Mouse (Mus musculus): ENCODE measurements around the gene Auts2. TPM values are rescaled to one million over a fixed set of nuclear protein-coding genes. Genes with fewer than 3 reads are reported as not detected.

The Auts2 gene
- polyA plus RNA-seq, 1 experiment from 2014 or later = 45.3 TPM

- no peak overlapping the region for H3K9ac ChIP-seq
- WGBS = 54% methylated on average over 9 of the region's 9 CpGs
- no peak for ATAC-seq (ENCODE audit: insufficient number of reproducible peaks, low FRiP score, low TSS enrichment, low read depth)
- no peak overlapping the region for H3K4me3 ChIP-seq (replicated peaks)
- no peaks in the 10 kb centered on the region for H3K9me3 ChIP-seq (replicated peaks)
- H3K36me3 ChIP-seq = no peaks in the 10 kb centered on the region
- no peaks in the 10 kb centered on the region for H3K27me3 ChIP-seq
- H3K4me2 ChIP-seq (replicated peaks) = no peak overlapping the region
- 0 out of 2 replicates have a peak, but pooled peaks cover 5% of the 10 kb centered on the region for H3K4me1 ChIP-seq
- no peak overlapping the region for H3K27ac ChIP-seq (replicated peaks)
These were observed 699.2 kb downstream of the Auts2 start for GRCm38 (mm10) chr5:131843766-131844518.

- Histone ChIP-seq H3K36me3 (no peaks in the 10 kb centered on the region), H3K27me3 (no peaks in the 10 kb centered on the region), H3K4me3 (replicated peaks) (no peak overlapping the region), H3K9me3 (replicated peaks) (no peaks in the 10 kb centered on the region), H3K9ac (no peak overlapping the region), H3K27ac (replicated peaks) (no peak overlapping the region), H3K4me1 (0 out of 2 replicates have a peak, but pooled peaks cover 5% of the 10 kb centered on the region), H3K4me2 (replicated peaks) (no peak overlapping the region)
- ATAC-seq (ENCODE audit: insufficient number of reproducible peaks, low FRiP score, low TSS enrichment, low read depth) = no peak
- 65% methylated on average over 14 of the region's 14 CpGs for WGBS
These were observed 703.4 kb downstream of the Auts2 start for GRCm38 (mm10) chr5:131839657-131840315.

GRCm38 (mm10) chr5:131839023-131839422 is 704.1 kb downstream of the Auts2 start:
- Histone ChIP-seq H3K36me3 (no peaks in the 10 kb centered on the region), H3K4me2 (replicated peaks) (no peak overlapping the region), H3K4me3 (replicated peaks) (no peak overlapping the region), H3K27ac (replicated peaks) (no peak overlapping the region), H3K27me3 (no peaks in the 10 kb centered on the region), H3K4me1 (0 out of 2 replicates have a peak, but pooled peaks cover 6% of the 10 kb centered on the region), H3K9me3 (replicated peaks) (no peaks in the 10 kb centered on the region), H3K9ac (no peak overlapping the region)
- ATAC-seq (ENCODE audit: insufficient number of reproducible peaks, low FRiP score, low TSS enrichment, low read depth) = no peak
- 67% methylated on average over 10 of the region's 10 CpGs for WGBS

DNA sequence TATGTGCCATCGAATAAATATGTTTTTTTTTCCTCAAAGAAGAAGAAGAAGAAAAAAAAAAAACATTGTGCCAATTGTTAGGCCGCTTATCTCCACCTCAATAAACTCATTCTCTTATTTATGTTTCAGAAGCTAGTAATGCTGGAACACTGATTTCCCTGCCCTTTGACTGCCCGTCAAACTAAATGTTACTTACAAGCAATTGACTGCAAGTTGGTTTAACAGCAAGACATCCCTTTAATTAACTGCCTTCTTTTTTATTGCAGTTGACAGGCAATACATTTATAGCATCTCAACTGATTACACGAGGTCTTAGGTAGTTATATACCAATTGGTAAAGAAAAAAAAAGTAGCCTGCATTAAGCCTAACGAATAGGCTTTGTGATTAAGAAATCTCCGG is 705.1 kb downstream of the Auts2 start:
- Histone ChIP-seq H3K27ac (replicated peaks) (no peak overlapping the region), H3K9me3 (replicated peaks) (no peaks in the 10 kb centered on the region), H3K27me3 (no peaks in the 10 kb centered on the region), H3K9ac (no peak overlapping the region), H3K4me3 (replicated peaks) (no peak overlapping the region), H3K4me2 (replicated peaks) (no peak overlapping the region), H3K36me3 (no peaks in the 10 kb centered on the region), H3K4me1 (peaks cover 10% of the 10 kb centered on the region; the same call in 1 of the 2 replicates)
- 75% methylated on average over 6 of the region's 6 CpGs for WGBS
- no peak for ATAC-seq (ENCODE audit: insufficient number of reproducible peaks, low FRiP score, low TSS enrichment, low read depth)

DNA sequence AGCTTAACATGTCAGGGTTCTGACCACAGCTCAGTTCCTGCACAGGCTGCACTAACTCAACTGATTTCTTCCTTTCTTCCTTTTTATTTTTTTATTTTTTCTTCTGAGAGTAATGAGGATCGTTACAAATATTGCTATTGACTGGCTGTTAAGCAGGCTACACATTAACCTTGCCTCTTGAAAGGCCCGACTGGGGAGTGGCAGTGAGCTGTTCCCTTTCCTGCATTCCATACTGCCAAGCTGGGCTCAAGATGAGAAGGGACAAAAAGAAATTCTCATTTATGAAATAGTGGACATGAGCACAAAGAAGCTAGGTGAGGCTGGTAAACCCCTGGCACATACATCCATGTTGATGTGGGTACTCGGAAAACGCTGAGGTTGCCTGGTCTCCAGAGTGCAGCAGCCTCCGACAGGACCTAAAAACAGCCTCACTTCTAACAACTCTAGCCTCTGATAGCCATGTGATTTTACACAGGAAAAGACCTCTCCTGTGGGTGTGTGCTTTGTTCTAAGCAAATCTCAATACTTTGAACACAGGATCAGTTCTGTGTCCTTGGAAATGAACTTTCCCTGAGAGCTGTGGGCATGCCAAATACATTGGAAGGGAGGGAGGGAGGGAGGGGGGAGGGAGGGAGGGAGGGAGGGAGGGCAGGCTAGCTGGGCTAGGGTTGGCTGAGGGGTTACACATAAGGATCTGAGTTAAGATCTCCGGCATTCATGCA is 707.0 kb downstream of the Auts2 start:
- H3K27ac ChIP-seq (replicated peaks) = no peak overlapping the region

DNA sequence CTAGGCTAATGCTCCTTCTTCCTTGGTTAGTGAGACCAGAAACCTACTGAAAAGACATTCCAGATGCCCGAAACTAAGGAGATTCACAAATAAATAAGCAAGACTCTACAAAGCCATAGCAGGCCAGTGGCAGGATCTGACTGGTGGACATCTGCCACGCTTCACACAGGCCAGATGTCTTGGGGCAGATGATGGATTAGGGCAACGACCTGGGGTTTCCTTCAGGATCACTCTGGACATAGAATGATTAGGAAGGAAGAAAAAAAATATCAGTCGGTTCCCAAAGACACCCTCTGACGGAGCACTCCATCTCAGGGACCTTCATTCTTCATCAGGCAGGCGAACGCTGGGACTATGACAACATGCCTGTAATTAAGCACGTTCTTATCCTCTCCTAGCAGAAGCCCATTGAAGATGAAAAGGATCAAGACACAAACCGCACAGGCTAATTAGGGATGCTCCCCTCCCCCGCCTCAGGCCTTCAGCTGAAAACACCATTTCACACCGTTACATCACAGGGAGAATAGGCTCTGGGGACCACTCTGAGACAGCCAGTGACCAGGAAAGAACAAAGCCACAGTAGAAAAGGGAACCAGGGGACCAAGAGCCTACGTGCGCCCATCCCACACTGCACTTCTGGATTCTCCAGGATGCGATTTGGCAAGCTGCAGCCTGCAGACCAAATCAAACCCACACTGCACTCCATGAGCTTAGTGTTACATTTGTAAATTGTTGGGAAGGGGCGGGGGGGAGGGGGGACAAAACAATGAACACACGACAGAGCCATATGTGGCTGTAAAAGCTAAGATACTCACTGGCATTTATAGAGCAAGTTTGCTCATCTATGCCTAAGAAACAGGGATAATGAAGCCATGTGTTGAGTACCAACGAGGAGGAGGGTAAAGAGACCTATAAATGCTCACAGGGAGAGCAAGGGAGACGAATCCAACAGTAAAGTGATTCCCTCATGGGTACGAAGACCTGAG is 710.0 kb downstream of the Auts2 start:
- ATAC-seq (ENCODE audit: insufficient number of reproducible peaks, low FRiP score, low TSS enrichment, low read depth) = no peak; the same call in 1 of the 2 replicates
- H3K9me3 ChIP-seq (replicated peaks) = no peaks in the 10 kb centered on the region
- peaks cover 28% of the 10 kb centered on the region for H3K4me1 ChIP-seq
- no peak overlapping the region for H3K4me2 ChIP-seq (replicated peaks)
- H3K36me3 ChIP-seq = no peaks in the 10 kb centered on the region
- H3K9ac ChIP-seq = no peak overlapping the region
- 31% methylated on average over 19 of the region's 19 CpGs for WGBS
- no peaks in the 10 kb centered on the region for H3K27me3 ChIP-seq
- no peak overlapping the region for H3K4me3 ChIP-seq (replicated peaks)
- no peak overlapping the region for H3K27ac ChIP-seq (replicated peaks)

More for the DNA sequence above, 707.0 kb downstream of the Auts2 start:
- WGBS = 76% methylated on average over 6 of the region's 6 CpGs
- H3K4me1 ChIP-seq = peaks cover 13% of the 10 kb centered on the region; the same call in 1 of the 2 replicates
- H3K9ac ChIP-seq = no peak overlapping the region
- no peak overlapping the region for H3K4me2 ChIP-seq (replicated peaks)
- no peaks in the 10 kb centered on the region for H3K27me3 ChIP-seq
- ATAC-seq (ENCODE audit: insufficient number of reproducible peaks, low FRiP score, low TSS enrichment, low read depth) = no peak
- H3K4me3 ChIP-seq (replicated peaks) = no peak overlapping the region
- no peaks in the 10 kb centered on the region for H3K36me3 ChIP-seq
- H3K9me3 ChIP-seq (replicated peaks) = no peaks in the 10 kb centered on the region

DNA sequence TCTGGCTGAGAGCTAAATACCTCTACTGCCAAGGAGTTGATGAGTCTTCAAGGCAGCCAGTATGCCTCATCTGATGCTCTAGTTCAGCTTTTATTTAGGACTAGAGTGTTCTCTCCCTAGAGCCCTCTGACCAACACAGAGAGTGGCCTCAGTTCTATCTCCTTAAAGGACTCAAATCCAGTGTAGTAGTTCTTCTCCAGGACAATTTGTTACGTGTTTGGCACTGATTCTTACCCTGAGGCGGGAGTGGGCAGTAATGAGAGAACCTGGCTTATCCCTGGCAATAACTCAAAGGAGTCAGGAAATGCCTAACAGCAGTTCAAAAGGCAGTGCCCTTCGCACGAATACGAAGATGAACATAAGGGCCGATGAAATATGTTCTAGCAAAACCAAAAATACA is 713.0 kb downstream of the Auts2 start:
- Histone ChIP-seq H3K36me3 (no peaks in the 10 kb centered on the region), H3K9ac (no peak overlapping the region), H3K4me2 (replicated peaks) (no peak overlapping the region), H3K9me3 (replicated peaks) (no peaks in the 10 kb centered on the region), H3K4me3 (replicated peaks) (no peak overlapping the region), H3K27ac (replicated peaks) (no peak overlapping the region; the same call in 1 of the 2 replicates), H3K4me1 (peaks cover 31% of the 10 kb centered on the region), H3K27me3 (no peaks in the 10 kb centered on the region)
- ATAC-seq (ENCODE audit: insufficient number of reproducible peaks, low FRiP score, low TSS enrichment, low read depth) = no peak
- 53% methylated on average over 6 of the region's 6 CpGs for WGBS

DNA sequence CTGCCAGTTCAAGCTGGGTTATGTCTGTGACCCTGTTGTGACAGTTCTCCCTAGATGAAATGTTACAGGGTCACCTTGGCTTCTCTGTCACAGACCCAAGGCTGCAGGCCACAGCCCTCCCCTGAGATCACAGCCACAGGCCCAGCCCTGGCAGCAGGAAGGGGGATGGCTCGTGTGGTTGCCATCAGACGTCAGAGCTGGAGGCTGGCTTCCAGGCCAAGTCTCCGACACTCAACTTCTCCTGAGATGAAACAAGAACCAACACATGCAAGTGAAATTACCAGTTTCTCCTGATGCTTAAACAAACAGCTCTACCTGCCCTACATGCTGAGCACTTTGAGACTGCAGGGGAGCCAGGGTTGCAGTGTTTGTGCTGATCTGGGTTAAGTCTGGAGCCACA is 713.9 kb downstream of the Auts2 start:
- no peaks in the 10 kb centered on the region for H3K27me3 ChIP-seq
- no peak overlapping the region for H3K27ac ChIP-seq (replicated peaks)
- H3K9ac ChIP-seq = no peak overlapping the region
- no peaks in the 10 kb centered on the region for H3K36me3 ChIP-seq
- no peak overlapping the region for H3K4me3 ChIP-seq (replicated peaks)
- 36% methylated on average over 3 of the region's 3 CpGs for WGBS
- H3K4me1 ChIP-seq = peaks cover 35% of the 10 kb centered on the region
- ATAC-seq (ENCODE audit: insufficient number of reproducible peaks, low FRiP score, low TSS enrichment, low read depth) = no peak
- no peak overlapping the region for H3K4me2 ChIP-seq (replicated peaks)
- H3K9me3 ChIP-seq (replicated peaks) = no peaks in the 10 kb centered on the region

GRCm38 (mm10) chr5:131828607-131829006 is 714.5 kb downstream of the Auts2 start:
- H3K4me1 ChIP-seq = peaks cover 30% of the 10 kb centered on the region
- ATAC-seq (ENCODE audit: insufficient number of reproducible peaks, low FRiP score, low TSS enrichment, low read depth) = no peak
- no peak overlapping the region for H3K27ac ChIP-seq (replicated peaks)
- no peaks in the 10 kb centered on the region for H3K9me3 ChIP-seq (replicated peaks)
- 66% methylated on average over 2 of the region's 2 CpGs for WGBS
- no peak overlapping the region for H3K4me2 ChIP-seq (replicated peaks)
- H3K36me3 ChIP-seq = no peaks in the 10 kb centered on the region
- H3K4me3 ChIP-seq (replicated peaks) = no peak overlapping the region
- H3K9ac ChIP-seq = no peak overlapping the region
- H3K27me3 ChIP-seq = no peaks in the 10 kb centered on the region

GRCm38 (mm10) chr5:131826362-131827261 is 716.5 kb downstream of the Auts2 start:
- H3K9me3 ChIP-seq (replicated peaks) = no peaks in the 10 kb centered on the region
- no peak for ATAC-seq (ENCODE audit: insufficient number of reproducible peaks, low FRiP score, low TSS enrichment, low read depth)
- WGBS = 91% methylated on average over 8 of the region's 8 CpGs

More at GRCm38 (mm10) chr5:131826362-131827261, 716.5 kb downstream of the Auts2 start:
- Histone ChIP-seq H3K4me2 (replicated peaks) (no peak overlapping the region), H3K4me1 (peaks cover 22% of the 10 kb centered on the region), H3K9ac (no peak overlapping the region), H3K36me3 (no peaks in the 10 kb centered on the region), H3K27me3 (no peaks in the 10 kb centered on the region), H3K4me3 (replicated peaks) (no peak overlapping the region), H3K27ac (replicated peaks) (no peak overlapping the region)

Measured in embryonic facial prominence, embryonic 15.5 days (tissue).